Mouse (Mus musculus) adrenal gland, postnatal 36 days (tissue): ENCODE results near the gene Oprl1. TPM values are rescaled to one million over a fixed set of nuclear protein-coding genes. Genes with fewer than 3 reads are reported as not detected.

Experiments
- DNase-seq, 2 experiments: peaks; one replicate each; pipeline ENCODE4 v3.0.0; 2021; ENCODE audit warnings: mixed read lengths in 1 of 2
- total RNA-seq, 2 experiments: library from RNA; stranded (reverse); gene quantifications; 2 replicates each; pipeline ENCODE4 v1.2.3; 2021

The Oprl1 gene
- total RNA-seq, 2 experiments from 2014 or later = 0.63 to 1.3 TPM

DNA sequence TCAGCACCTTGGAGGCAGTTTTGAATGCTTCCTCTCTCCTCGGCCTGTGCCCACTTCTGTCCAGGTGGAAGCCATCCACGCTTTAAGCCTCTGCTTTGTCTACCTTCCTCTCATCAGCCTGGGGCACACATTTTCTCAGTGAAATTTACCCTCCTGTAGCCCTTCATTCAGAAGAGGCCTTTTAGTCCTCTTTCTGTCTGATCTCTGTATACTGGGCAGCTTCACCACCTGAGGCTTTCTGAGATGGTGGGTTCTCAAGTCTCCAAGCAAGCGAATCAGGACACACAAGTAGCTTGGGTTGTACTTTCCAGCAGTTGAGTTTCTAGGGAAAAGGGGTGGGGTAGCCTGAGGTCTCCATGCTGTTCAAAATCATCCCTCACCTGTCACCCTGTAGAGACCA lies 22.5 kb upstream of the Oprl1 start:
- DNase-seq = no peak

DNA sequence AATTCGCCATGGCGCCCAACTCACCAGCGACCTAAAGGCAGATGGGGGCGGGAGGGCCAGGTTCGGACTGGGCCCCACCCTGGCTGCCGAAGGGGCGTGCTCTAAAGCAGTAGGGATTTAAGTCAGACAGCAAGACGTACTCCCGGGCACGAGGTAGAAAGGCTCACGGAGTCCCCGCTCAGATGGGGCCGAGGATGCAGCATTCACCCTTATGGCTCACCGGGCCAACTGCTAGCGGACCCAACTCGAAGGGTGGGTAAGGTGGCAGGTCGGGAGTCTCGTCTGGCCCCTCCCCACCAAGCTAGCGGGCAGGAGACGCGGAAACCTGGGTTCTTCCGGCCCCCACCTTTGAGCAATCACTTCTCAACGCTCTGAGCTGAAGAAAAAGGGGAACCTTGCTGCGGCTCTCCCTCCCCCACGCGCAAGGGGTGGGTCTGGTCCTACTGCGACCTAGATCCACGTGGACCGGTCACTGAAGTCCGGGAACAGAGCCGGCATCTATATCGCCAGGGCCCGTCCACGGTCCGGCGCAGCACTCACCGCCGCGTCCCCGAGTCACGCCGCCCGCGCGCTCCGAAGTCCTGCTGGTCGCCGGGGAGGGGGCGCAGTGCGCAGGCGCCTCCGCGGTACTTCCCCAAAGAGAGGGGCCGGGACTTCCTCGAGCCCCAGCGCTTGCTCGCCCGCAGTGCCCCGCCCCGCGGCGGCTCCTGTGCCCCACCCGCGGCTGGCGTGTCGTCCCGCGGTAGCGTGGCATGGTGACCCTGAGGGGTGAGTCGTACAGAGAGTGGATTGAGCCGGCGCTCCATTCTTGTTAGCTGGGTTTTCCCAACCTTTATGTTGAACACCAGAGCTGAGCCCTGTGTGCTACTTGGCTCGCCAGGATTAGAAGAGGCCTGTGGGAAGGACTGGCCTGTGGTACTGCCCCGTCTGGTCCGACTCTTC lies 21.2 kb upstream of the Oprl1 start, which contains the start of gene Rgs19:
Gene Rgs19 (minus strand): TSS at position 639 of the 942 bp plus-strand sequence.
- peak; percentile 94 for DNase-seq

DNA sequence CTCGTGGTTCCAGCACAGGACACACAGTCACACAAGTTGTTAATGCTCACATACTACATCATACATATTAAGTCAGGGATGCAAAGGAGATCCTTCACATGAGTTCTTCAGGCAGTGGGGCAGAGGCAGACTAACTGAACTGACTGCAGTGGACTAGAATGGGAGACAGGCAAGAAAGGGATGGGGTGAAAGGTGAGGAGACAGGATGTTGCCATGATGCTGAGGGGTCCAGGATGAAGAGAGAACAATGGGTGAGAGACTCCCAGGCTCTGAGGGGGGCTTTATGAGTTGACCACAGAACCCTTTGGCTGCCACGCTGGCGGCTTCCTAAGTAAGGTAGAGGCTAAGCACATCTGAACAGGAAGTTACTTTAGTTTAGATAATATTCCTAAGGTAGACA lies 20.2 kb upstream of the Oprl1 start:
- DNase-seq = no peak

DNA sequence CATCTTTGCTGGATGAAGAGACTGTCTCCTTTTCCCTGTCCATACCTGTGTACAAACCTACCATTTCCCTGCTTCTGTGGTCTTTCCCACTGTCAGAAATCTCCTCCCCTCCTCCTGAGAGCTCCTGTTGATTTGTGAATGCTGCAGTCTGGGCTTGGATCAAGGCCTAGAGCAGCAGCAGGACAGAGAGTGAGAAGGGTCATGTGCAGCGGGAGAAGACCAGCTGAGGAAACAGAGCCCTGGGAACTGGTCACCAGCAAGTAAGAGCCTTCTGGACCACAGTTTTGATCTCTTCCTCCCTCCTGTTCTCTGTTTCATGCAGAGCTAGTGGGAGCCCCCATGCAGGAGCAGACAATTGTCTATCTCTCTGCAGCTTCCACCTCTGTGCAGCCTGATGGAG lies 19.0 kb upstream of the Oprl1 start:
- no peak for DNase-seq

DNA sequence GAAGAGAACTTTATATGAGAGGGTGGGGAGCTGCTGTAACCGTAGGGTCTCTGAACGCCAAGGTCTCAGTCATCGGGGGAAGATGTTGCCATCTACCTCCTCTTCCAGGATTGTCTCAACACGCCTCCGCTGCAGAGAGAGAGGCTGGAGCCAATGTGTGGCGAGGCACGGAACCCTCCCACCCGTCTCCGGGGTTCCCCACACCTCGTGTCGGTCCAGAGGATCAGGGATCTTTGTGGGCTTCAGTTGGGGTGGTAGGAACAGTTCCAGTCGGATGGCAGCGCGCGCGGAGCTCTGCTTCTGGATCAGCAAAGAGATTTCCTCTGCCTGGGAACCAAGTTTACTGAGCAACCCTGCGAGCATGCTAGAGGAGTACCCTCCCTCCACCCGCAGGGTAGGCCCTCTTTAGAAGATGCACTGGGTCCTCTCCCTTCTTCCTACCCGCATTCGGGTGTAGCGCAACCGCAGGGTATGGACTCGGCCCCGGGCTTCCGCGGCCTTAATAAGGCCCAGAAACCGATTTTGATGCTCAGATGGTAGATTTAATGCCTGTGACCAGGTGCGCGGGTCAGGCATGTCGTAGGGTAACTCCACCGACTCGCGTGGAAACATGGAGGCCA lies 17.9 kb upstream of the Oprl1 start:
- DNase-seq = no peak

DNA sequence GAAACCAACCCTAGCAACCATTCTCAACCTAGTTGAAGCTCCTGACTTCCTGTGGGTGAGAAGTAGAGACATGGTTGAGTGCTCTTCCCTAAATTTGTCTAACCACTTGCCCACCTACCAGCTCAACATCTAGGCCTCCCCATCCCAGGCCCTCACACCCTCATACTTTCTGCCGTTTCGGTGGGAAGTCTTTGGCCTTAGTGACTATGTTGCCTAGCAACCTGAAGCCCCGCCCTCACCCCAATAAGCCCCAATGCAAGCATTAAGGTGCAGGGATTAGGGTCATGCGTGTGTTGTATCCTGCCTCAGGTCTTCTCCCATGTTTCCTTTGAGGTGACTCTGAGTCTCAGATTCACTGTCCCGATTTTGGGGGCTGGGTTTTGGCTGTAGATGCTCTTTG lies 16.6 kb upstream of the Oprl1 start, which contains the start of gene Lkaaear1:
Gene Lkaaear1 (minus strand): TSS at position 202 of the 400 bp plus-strand sequence.
- DNase-seq = no peak

DNA sequence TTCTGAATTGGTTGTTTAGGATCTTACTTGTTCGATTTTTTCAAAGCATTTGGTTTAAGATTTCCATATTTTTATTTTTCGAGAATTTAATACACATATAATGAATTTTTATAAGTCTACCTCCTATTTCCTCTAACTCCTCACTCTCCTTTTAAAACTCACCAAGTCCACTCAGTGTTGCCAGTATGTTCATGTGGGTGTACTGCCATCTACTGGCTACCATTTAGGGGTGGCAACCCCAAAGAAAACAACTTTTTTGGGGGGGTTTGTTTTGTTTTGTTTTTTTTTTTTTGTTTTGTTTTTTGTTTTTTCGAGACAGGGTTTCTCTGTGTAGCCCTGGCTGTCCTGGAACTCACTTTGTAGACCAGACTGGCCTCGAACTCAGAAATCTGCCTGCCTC lies 8.1 kb upstream of the Oprl1 start:
- peak; percentile 19 to 39 for DNase-seq

DNA sequence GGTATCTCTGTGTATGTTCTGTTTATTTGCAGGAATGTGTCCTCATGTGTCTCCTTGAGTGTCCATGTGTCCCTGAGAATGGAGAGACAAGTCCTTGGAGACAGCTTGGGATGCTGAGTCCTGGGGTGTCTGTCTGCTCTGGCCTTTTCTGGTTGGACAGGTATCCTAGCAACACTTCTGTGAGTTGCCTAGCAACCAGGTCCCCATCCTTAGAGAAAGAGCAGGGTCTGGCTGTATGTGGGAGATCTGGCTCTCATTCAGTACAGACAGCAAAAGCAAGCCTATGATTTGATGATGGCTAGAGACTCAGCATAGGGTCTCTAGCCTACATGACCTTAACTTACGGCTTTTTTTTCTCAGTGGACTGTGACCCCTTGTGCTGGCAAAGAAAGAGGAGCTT lies 1.1 kb upstream of the Oprl1 start:
- no peak for DNase-seq

DNA sequence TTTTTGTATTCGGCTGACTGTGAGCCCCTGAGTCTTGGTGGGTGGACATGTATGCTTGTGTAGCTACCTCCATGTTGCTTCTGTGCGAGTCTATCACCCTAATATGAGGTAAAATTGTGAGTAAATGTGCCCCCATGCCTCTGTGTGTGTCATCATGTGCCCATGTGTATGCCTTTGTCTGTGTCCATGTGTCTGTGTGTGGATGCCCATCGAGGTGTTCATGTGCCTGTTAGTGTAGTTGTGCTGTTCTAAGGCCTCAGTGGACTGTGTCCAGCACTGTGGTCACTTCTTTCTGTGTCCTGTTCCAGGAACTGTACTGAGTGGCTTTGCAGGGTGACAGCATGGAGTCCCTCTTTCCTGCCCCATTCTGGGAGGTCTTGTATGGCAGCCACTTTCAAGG lies 566 bp downstream of the Oprl1 start:
- DNase-seq = no peak

DNA sequence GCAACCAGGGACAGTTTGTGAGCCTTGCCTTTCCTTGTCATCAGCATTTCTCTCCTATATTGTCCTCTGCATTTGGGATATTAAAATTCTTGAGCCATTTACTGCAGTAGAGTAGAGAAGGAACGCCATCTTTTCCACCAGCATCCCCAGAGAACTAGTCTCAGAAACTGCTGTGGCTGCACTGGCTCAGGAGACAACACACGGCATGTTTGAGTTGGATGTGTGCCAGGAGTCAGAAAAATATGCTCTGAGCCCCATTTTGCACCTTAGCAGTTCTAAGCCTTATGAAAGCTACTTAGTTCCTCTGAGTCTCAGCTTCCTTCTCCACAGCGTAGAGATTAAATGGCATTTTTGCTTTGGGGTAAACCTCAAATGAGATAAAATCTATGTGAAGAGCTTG lies 2.2 kb downstream of the Oprl1 start:
- no peak for DNase-seq

DNA sequence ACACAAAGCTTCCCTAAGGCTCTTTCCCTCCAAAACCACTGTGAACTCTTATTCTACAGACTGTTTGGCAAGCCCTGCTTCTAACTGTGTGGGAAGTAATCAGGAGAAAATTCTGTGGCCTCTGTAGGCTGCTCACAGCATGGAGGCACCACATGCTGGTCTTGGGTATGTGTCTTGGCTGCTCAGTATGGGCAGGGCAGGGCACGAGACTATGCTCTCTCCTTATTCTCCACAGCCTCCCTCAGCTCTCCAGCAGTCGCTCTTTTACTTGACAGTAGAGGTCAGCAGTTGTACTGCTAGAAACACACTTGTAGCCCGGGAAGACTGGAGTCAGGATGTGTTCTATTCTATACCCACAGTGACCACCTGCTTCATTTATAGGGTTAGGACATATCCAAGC lies 5.2 kb downstream of the Oprl1 start:
- no peak for DNase-seq

DNA sequence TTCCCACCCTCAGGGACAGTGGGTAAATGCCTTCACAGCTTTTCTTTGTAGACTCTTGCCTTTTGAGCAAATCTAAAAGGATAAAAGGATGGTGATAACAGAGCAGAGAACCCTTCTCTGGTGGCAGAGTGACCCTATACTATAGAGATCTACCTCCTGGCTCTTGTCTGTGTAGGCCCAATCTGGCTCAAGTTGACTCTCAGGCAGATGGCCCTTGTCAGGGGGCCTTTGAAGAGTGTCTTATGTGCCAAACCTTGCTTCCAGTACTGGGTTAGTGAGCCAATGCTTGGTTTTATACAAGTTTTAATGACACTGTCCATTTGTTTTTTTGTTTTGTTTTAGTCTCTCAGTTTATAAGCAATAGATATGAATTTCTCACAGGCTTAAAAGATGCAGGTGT lies 6.4 kb downstream of the Oprl1 start:
- no peak for DNase-seq

DNA sequence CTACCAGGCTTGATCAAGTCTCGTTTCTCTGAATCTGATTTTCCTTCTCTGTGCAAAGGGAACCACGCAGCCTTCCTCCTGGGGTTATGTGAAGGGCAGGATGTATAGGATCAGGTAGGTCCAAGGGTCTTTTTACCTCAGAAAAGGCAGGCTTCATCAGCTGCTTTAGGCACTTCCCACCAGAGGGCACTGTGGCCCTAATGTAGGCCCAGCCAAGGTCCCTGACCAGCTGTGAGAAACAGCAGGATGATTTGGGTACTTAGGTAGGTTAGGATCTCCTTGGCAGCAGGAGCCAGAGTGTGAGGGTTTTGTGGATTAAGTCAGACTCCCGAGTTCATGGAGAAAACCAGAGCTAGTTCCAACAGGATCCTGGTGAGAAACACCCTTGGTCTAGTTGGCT lies 7.4 kb downstream of the Oprl1 start:
- DNase-seq = peak; percentile 25 to 42

DNA sequence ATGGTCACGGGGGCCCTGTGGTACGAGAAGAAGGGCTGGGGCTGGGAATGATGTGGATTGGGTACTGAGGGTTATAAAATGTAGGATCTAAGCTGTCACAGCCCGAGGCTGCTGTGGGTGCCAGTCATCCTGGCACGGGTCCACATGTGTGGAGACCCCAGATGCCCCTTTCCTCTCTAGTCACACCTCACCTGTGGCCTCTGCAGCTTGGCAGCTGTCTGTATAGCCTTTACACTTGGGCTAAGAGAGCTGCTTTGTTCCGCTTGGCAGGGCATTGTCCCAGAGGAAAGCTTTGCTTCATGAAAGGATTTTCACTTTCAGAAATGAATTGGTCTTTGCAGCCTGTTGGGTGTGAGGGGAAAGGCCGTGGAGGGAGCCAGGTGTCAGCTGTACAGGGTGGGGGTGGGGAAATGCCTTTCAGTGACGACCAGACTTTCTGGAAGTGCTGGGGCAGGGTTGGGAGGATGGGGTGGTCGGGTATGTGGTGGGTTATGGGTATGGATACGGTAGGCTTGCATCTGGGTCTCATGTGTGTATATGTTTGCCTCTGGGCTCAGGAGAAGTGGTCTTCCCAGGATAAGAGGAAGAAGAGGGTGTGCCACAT lies 12.9 kb downstream of the Oprl1 start:
- DNase-seq = peak in 1 of 2 experiments; percentile 5

DNA sequence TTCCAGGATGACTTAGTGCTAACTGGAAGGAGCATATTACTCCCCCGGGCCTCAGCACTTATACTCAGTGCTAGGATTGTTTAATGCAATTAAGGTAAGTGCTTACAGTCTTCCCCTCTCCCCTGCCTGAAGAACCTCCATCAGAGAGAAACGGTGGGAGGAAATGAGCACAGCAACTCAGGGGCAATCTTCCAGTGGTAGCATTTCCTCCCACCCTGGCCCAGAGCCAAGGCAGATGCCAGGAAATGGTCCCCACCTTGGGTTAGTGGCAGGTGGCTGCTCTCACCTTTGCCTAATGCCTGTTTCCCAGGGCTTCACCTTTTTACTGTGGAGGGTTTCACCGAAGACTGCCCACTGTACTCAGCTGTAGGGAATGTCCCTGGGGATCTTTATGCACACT lies 15.2 kb downstream of the Oprl1 start:
- no peak for DNase-seq

DNA sequence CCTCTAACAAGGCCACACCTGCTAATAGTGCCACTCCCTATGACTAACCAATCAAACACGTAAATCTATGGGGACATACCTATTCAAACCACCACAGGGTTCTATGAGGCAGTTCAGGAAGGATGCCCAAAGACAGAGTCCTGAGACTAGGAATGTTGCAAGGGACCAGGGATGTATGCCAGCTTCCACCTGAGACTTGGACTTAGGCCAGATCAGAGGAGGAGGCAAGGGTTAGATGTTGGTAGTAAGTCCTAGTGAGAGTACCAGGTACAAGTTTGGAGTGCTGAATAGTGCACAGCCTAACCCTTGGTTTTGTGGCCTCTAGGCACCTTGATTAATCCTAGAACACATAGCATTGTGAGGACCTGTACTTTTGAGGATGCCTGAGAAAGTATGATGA lies 37.8 kb downstream of the Oprl1 start:
- DNase-seq = no peak

DNA sequence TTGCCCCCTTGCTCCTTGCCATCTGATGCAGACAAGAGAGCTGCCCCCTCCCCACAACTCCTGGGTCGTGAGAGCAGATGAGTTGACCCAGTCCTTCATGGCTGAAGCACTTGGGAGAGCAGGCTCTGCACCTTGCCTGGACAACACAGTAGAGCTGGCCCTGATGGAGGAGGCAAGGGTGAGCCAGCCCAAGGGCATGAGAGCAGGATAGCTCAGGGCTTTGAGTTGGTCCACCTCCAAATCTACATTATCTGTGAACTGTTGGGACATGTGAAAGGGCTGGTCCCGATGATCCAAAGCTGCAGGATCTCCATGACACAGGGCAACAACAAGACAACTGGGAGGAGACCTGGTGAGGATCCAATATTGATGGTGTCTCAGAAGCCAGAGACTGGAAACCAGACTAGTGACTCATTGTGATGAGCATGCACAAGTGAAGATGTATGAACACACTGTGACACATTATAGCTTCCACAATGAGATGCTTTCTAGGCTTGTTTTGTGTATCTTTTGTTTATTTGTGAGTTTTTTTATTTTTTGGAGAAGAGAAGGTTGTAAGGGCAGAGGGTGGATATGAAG lies 43.4 kb downstream of the Oprl1 start:
- DNase-seq = no peak

DNA sequence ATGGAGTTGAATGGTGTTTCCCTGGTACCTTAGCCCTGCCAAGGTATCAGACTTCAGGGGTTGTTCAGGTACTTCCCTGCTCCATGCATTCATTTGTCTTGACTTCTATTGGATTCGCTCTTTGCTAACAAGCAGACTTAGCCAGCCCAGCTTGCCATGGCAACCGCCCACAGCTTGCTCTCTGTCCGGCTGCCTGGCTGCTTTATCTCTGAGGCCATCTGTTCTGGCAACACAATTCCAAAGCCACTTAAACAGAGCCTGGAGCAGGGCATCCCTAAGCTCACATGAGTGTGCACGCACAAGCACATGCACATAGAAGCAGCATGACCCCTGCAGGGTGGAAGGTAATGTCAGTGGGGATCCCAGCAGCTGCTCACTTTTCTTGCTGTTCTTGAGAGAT lies 44.2 kb downstream of the Oprl1 start:
- no peak for DNase-seq

DNA sequence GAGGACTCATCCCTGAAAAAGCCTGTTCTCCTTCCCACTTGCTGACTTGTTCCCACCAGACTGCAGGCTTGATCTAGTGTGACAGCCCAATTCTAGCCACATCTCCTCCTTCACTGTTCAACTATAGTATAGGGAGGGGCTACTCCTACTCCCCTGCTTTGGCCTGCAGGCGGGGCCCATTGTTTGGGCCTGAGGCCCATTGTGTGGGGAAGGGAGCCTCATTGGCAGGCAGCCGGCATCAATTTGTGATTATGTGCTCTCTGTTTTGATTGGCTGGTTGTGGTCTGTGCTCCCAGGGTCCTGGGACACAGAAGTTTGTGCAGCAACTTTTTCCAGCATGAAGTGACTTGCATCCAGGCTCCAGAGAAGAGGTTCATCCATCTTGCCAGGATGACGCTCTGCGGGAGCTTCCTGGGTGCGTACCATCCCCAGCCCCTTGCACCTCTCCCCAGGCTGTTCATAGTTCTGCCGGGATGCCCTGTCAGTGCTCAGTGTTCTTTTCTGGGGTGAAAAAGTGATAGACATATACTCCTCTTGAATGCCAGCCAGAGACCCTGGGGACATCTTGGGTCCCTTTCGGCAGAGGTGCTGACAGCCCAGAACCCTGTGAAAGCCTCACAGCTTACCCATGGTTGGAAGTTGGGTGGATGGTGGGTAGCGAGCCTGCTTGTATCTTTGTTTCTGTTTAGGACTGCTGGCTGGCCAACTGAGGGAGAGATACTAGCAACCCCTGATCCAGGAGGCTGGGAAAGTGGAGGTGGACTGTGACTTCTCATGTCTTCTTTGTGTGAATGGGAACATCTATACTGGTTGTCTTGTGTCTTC lies 48.4 kb downstream of the Oprl1 start, which contains the start of gene Myt1:
Gene Myt1 (plus strand): TSS at position 327 of the 825 bp plus-strand sequence.
- DNase-seq = no peak

DNA sequence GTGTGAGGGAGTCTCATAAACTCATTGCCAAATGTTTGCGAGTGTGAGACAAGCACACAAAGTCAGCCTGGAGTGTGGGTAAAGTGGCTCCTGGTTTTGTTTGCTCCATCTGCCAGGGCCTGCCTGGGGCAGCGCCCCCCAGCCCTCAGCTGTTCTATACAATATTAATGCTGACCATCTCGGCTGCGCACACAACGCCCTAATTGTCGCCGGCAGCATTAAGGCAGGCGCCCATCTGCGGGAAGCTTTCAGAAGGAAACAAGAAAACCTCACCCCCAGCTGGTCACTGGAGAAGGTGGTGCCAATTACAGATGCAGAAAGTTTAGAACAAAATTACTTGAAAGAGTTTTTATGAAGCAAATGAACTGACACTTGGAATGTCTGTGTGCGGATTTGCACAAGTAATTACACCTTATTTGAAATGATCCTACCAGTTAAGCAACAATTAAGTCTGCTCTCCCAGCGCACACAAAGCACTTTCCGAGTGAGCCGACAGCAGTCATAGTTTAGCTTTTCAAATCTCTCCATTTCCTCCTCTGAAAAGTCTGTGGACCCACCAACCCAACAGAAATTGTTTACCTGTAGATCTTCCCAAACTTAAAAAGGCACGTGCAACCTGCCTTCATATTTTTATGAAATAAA lies 49.2 kb downstream of the Oprl1 start:
- no peak for DNase-seq

DNA sequence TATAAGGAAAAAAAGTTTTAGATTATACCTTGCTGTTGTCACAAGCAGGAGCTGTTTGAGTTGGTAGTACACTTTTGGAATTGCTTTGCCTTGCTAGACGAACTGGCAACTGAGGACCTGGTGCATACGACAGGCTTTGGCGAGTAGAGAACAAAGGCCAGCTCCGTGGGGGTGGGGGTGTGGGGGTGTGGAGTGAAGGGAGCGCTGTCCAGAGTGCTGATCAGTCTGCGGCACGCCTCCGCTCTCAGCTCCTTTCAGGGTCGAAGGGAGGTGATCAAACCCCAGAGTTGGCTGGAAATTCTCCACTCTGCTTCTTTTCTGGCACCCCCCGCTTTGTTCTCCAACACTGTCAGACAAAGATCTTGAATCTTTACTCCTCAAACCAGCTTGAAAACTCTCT lies 49.8 kb downstream of the Oprl1 start:
- peak; percentile 43 to 64 for DNase-seq
